Mouse (Mus musculus): ENCODE measurements around the gene Zbp1. TPM values are rescaled to one million over a fixed set of nuclear protein-coding genes. Genes with fewer than 3 reads are reported as not detected.

Zbp1 gene
- polyA plus RNA-seq, 1 experiment = 62.1 TPM

DNA sequence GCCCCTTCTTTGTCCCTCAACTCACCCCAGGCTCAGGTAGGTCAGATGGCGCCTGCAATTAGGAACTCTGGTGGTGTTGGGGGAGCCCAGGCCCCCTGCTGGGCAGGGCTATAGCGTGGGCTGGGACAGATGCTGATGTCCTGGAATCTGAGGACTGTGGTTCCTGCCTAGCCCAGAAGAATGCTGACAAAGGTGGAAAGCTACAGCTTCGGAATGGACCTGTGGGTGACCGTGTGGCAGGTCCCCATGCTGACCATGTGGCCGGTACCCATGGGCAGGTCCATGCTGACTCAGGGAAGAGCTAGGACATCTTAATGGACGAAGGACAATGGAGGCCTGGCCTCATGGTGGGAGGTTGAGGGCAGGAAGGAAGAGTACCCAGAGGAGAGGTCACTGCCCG is 35.9 kb downstream of the Zbp1 start:
- DNase-seq (ENCODE audit: low read depth, low spot score) = no peak
- WGBS = 94% methylated on average over 7 of the region's 7 CpGs

DNA sequence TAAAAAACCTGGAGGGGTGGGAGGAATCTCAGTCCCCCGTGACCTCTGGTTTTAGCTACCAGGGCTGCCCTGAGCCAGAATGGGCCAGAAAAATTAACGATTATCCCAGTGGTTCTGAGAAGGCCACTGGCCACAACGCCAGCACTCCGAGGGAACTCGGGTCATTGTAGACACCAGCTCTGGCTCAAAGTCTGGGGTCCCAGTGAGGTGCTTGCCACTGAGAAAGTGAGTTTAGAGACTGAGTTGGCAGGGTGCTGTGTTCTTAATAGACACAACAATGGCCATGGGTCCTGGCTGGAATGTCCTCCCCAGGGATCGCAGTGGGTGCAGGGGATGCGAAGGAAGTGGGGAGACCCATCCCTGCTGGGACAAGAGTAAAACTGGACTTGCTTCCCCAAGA is 36.8 kb downstream of the Zbp1 start:
- DNase-seq (ENCODE audit: low read depth, low spot score) = no peak
- 94% methylated on average over 7 of the region's 7 CpGs for WGBS

DNA sequence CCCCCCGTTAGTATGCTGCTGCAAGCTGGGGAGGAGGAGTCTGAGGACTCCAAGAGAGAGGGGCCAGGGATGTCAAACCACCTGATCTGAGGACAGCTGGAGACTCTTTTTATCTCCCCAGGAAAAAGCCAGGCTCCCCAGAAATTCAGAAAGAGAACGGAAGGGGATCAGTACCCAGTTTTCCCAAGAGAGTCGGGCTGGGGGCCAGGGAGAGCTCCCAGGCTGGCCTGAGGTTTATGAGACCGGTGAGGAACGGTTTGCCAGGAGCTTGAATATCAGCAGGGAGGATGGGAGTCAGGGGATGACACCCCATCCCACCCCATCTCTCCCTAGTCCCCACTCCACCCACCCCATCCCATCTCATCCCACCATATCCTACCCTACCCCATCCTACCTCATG is 37.2 kb downstream of the Zbp1 start:
- 75% methylated on average over 5 of the region's 5 CpGs for WGBS
- no peak for DNase-seq (ENCODE audit: low read depth, low spot score)

DNA sequence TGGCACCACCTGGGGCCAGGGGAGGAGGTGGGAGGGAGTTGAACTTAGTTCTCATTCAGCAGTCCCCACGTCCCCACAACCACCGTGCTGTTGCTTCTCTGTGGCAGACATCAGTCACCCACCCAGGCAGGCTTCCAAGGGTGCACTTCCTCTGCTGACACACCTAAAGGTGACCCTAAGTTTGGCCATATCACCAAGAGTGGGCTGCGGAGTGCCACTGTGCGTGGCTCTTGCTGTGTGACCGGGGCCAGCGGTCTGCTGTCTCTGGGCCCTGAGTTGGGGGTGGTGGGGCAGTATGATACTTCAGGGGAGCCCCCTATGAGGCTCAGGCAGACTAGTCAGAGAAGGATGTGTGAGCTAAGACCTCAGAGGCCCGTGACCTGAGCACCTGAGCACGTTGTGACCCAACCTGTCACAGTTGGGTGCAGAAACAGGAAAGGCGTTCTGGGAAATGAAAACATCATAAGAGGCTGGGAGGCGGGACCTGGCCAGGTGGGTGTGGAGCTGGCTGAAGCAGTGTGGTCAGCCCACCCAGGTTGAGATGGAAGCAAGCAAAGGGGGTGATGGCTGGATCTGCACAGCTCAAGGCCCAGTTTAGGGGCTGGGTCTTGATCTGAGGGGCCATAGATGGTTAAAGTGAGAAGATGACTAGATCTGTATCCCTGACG is 37.9 kb downstream of the Zbp1 start:
- 84% methylated on average over 11 of the region's 11 CpGs for WGBS
- no peak for DNase-seq (ENCODE audit: low read depth, low spot score)

DNA sequence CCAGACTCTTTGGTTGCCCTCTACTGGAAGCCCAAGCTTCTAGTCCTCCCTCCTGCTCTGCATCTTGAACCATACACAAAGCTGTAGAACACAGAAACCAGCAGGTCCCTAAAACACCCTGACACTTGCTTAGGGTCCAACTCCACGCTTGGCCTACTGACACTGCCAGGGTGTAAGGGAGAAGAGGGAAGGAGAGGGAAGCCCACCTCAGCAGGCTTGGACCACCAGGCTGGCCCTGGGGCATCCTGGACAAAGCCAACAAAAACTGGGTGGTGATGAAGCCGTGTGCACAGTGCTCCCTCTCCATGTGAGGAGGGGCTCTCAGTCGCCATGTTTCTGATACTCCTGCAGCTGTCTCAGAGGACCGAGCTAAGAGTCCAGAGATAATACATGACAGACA is 38.7 kb downstream of the Zbp1 start:
- 91% methylated on average over 4 of the region's 4 CpGs for WGBS
- no peak for DNase-seq (ENCODE audit: low read depth, low spot score)

DNA sequence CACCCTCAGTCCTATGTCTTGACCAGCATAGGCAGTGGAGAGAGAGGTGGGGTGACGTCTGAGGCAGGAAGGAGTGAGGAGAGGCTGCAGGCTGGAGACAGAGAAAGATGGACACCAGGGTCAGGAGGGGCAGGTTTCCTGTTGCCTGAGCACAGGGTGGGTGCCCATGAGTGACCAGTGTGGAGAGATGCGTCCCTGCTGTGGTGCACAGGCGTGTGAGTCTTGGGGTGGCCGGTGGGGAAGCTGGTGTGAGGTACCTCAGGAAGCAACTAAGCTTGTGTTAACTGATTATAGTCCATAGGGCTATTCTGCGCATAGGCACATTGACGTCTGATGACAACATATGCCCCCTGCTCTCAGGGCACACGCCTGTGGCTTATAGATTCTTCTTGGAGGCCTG is 39.7 kb downstream of the Zbp1 start:
- no peak for DNase-seq (ENCODE audit: low read depth, low spot score)
- 91% methylated on average over 7 of the region's 7 CpGs for WGBS

DNA sequence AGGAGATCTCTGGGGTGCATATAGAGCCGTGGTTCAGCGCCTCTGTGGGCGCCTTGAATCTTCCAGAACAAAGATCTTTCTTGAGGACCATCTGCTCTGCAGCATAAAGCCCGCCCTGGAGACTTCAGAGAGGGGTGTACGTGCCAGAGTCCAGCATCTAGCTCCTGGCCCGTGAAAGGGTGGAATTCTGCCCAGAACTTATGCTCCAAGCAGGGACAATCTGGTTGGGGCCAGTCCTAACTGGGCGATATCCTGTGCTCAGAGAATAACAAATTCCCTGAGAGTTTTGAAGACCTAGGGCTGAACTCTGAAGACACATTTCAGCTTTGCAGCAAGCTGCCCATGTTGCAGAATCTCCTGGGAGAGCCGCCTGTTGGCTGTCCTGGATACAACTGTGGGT is 40.8 kb downstream of the Zbp1 start:
- no peak for DNase-seq (ENCODE audit: low read depth, low spot score)
- 74% methylated on average over 8 of the region's 8 CpGs for WGBS

DNA sequence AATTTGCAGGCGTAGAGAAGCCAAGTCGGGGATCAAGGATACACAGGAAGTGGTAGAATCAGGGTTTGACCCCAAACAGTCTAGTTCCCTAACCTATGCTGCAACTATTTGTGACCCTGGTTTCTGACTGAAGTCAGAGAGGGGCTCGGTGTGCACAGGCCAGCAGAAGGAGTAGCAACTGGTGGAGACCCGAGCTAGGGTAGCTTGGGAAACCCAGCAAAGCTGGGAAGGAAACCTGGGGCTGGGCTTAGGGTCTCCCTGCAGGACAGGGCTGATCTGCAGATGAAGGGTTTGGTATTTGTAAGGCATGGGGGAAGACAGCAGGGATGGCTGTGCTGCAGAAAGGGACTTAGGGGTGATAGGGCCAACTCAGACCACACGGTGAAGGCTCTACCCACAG is 41.2 kb downstream of the Zbp1 start:
- WGBS = 86% methylated on average over 5 of the region's 5 CpGs
- DNase-seq (ENCODE audit: low read depth, low spot score) = no peak

DNA sequence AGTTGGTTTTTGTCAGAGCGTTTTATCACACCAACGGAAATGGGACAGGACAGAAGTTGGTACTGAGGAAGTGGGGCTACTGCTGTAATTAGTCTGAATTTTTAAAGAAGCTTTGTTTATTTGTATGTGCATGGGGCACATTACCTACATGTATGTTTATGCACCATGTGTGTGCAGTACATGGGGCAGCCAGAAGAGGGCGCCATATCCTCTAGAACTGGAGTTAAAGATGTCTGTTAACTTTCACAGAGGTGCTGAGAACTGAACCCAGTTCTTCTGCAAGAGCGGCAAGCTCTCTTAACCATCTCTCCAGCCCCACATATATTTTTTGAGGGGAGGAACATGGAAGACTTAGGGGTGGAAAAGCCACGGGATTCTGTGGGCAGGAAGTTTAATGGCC is 43.0 kb downstream of the Zbp1 start:
- 95% methylated on average over 5 of the region's 5 CpGs for WGBS
- DNase-seq (ENCODE audit: low read depth, low spot score) = no peak

DNA sequence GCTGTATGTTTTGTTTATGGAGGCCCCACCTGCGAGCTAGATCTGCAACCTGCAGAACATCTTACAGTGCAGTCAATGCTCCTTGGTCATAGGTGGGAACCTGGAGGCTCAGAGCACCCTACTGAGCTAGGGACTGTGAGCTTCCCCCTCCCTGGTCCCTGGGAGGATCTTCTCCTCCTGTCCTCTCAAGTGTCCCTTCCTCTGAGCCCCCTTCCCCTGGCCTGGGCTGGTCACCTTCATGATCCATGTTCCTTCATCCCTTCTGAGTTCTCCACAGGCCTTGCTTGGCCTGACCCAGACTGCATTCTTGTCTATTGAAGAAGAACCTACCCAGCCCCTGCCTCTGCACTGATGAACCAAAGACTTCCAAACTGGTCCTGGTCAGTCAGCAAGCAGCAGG is 44.2 kb downstream of the Zbp1 start:
- WGBS = 64% methylated on average over 1 of the region's 1 CpGs
- no peak for DNase-seq (ENCODE audit: low read depth, low spot score)

DNA sequence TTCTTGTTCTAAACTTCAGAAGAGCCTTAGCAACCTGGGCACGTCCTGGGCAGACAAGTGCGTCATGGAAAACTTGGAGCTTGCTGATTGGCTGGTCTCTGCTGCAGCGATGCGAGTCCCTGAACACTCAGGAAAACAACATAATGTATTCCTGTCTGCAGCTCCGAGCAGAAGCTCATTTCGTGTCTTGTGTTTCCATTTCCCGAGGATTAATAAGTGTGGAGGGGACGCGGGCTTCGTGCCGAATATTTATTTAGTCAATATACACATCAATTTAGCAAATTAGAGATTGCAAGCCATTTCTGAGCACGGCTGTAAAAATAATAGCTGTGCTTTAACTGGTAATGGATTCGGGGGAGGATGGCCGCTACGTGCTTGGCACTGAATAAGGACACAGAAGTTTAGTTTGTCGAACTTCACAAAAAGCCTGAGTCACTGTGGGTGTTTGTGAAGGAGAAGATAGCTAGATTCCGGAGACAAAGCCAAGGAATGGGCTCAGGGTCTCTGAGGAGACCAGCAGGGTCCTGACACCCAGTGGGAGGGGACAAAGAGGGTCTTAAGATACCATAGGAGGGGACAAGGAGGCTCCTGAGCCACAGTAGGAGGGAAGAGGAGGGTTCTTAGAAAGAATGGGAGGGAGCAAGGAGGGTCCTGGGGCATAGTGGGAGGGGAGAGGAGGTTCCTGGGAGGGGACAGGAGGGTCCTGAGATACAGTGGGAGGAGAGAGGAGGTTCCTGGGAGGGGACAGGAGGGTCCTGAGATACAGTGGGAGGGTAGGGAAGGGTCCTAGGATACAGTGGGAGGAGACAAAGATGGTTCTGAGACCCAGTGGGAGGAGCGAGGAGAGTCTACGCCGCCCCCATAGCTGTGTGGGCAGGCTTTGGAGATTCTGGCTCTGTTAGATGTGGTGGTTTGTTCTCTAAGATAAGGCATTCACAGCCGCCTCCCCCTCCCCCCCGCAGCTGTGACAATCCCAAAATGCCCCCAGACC is 44.9 kb downstream of the Zbp1 start:
- no peak for DNase-seq (ENCODE audit: low read depth, low spot score)
- WGBS = 52% methylated on average over 22 of the region's 22 CpGs

DNA sequence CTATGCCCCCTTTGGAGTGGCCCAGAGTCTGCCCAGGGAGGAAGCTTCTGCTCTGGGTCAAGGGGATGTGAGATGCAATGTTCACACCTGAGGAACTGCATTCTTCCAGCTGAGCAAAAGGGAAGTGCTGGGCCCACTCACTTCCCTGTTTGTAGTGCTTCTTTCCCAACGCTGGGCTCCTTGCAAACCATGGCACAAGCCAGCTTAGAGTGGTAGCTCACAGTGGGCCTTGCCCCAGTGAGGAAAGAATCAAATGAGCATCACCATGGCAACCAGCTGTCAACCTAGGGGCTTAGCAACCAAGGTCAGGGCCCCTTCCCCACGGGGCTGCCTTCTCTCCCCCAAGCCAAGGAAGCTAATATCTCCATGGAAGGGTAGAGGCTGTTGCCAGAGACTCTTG is 45.7 kb downstream of the Zbp1 start:
- WGBS = 57% methylated on average over 2 of the region's 2 CpGs
- no peak for DNase-seq (ENCODE audit: low read depth, low spot score)

DNA sequence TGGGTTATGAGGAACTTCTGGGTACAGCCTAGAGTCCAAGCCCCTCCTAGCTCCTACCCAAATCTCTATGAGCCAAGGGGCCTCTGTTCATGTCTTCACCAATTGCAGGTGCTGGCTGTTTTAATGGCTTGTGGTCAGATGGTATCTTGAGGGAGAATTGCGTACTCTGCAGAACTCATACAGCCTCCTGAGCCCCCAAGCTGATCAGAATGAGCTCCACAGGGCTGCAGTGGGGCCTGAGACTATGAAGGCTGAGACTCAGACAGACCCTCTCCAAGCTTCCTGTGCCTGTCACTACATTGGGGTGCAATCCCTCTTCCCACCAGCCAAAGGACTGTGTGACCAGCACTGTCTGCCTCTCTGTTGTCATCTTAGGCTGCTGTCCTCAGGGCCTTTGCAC is 46.3 kb downstream of the Zbp1 start:
- WGBS = 100% methylated on average over 1 of the region's 1 CpGs
- no peak for DNase-seq (ENCODE audit: low read depth, low spot score)

DNA sequence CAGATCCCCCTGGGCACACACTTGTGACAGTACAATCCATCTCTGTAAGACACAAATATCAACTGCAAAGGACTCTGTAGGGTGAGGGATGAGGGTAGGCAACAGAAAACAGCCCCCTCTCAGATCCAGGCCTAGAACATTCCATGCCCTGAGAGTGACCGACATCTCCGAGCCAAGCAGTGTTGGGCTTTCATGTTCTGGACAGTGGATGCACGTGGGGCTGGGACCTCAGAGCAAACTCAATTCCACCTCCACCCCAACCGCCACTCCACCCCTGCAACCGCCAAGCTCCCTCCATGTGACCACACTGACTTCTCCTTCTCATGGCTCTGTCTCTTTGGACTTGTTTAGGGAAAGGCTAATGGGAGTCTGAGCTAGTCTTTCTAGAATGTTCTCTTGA is 46.8 kb downstream of the Zbp1 start:
- DNase-seq (ENCODE audit: low read depth, low spot score) = no peak
- 65% methylated on average over 5 of the region's 5 CpGs for WGBS

DNA sequence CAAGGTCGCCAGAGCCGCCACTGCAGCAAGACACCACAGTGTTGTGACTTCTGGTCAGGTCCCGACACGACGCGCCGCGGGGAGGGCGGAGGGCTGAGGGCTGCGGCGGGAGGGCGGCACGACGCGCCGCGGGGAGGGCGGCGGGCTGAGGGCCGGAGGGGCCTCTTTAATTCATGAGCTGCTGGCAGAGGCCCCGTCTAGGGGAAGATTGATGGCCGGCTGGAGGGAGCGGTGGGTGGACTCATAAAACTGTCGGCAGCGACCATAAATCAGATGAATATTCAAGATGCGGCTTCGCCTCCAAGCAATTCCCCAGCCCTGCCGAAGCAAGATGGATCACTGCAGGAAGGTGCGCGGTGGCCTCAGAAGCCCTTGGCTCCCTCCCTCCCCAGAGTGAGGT is 47.3 kb downstream of the Zbp1 start:
- DNase-seq (ENCODE audit: low read depth, low spot score) = no peak
- under 1% methylated on average over 30 of the region's 30 CpGs for WGBS

DNA sequence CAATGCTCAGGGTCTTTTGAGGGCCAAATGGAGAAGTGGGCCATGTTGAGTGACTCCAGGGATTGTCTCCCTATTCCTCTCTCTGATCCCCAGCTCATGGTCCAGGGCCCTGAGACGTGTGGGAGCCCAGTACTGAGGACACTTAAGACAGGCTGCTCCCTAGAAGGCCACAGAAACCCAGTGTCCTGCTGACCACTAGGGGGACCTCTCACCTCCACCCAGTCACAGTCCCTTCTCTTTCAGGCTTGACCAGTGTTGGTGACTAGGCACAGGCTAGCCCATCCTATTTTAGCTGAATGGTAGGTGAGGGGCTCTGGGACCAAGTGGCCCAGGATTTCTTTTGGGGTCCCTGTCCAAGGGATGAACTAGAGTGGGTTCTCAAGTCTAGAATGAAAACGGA is 48.0 kb downstream of the Zbp1 start:
- DNase-seq (ENCODE audit: low read depth, low spot score) = no peak
- WGBS = 56% methylated on average over 2 of the region's 2 CpGs

DNA sequence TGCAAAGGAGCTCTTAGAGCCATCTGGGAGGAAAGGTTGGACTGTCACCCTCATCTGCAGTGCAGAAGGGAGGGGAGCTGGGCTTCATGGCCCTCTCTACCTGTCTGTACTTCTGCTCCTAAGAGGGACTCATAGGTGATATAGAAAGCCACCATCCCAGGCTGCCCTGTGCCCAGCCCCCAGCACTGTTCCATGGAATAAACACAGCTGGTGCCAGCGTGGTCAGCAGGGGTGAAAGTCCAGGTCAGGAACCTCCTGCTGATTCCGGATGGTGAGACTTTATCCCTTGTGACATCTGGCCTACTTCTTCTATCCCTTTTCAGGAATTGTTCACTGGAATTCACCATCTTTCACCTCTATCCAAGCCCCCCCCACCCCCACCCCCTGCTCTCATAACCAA is 48.6 kb downstream of the Zbp1 start:
- 29% methylated on average over 2 of the region's 2 CpGs for WGBS
- no peak for DNase-seq (ENCODE audit: low read depth, low spot score)

DNA sequence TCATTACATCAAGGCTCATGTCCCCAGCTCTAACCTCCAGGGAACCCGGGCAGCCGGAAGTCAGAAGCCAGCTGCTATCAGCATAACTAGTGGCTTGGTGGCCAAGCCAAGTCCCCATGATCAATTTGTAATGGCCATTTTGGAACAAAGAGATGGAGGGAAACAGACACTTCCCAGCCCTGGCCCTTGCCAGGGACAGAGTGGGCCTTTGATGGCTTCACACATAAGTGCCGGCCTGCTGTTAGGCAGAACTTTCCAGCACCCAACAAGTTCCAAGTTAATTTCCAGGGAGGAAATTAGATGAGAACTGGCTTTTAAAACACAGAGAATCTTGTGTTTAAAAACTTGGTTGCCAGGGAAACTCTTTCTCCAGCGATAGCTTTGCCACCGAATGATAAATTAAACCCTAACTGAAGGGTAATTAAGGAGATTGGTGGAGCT is 50.3 kb downstream of the Zbp1 start:
- WGBS = 72% methylated on average over 5 of the region's 5 CpGs
- no peak for DNase-seq (ENCODE audit: low read depth, low spot score)

DNA sequence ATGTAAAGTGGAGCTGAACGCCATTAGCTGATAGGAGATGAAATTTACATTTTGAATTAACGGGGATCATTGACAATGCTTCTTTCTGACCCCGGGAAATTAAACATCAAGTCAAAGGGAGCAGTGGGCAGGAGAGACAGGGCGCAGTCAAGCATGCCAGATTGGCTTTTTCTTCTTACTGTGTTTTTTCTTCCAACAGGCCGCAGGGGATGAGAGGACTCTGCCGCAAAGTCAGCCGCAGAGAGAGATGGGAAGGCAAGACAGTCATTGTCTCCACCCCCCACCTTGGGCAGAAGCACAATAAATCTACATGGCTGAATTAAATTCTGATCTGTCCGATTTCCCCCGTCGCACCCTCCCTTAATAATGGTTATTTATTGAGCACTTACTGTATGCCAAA is 53.4 kb downstream of the Zbp1 start:
- WGBS = 93% methylated on average over 10 of the region's 10 CpGs
- no peak for DNase-seq (ENCODE audit: low read depth, low spot score)

DNA sequence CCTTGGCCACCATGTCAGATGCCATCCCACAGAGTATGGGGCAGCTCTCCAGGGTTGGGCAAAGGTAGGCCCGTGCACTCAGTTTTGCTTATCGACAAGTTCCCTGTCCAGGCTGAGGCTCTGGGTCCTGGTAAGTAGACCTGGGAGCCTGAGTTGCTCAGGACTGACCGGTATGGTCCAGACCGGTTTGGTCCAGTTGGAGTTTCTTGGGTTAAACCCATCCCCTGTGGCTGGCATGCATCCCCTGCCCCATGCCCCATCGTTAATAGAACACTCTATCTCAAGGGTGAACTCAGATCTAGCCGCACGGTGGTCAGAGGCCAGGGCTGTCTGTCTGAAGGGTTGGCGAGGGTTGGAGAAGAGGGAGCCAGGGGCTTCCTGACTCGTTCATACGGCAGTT is 53.8 kb downstream of the Zbp1 start:
- DNase-seq (ENCODE audit: low read depth, low spot score) = no peak
- WGBS = 94% methylated on average over 10 of the region's 10 CpGs

DNA sequence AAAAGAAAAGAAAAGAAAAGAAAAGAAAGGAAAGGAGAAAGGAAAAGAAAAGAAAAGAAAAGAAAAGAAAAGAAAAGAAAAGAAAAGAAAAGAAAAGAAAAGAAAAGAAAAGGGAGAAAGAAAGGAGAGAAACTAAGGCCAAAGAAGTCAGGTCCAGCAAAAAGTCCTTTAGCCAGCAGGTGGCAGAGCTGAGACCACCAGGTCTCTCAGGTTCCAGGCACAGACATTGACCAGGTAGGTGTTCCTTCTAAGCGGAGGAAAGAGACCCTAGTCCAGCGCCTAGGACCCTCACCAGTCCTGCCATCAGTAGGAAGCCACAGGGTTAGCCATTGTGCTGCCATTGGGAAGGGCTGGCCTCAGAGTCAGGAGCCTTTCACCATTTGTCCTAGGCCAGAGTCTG is 54.4 kb downstream of the Zbp1 start:
- DNase-seq (ENCODE audit: low read depth, low spot score) = no peak

More for the DNA sequence above, 54.4 kb downstream of the Zbp1 start:
- 68% methylated on average over 2 of the region's 2 CpGs for WGBS
